Mouse (Mus musculus): ENCODE results near the gene Rabl6.
A peak's percentile ranks its signal among the peaks of the same experiment; 100 is the strongest.

Gene Rabl6

DNA sequence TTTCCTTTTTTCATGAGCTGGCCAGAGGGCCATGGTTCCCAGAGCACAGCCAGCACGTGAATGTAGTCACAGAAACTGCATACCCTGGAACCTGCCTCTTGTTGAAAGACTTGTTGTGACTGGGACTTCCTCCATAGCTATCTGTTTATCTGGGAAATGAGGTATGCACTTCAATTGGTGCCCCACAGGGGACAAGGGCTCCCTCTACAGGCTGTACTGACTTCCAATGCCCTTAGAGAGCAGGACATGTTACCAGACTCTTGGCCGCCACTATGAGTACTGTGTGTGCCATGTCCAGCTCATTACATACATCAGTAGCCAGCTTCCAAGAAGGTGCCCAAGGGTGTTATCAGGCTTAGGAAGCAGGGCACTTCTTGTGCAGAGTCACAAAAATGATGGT, 16.5 kb downstream of the Rabl6 start:
- peak; percentile 53 for DNase-seq

GRCm38 (mm10) chr2:25588227-25588907, 20.0 kb downstream of the Rabl6 start:
- no peak for DNase-seq

GRCm38 (mm10) chr2:25587290-25587689, 21.0 kb downstream of the Rabl6 start:
- no peak for DNase-seq

GRCm38 (mm10) chr2:25585601-25586000, 22.7 kb downstream of the Rabl6 start:
- DNase-seq: no peak

DNA sequence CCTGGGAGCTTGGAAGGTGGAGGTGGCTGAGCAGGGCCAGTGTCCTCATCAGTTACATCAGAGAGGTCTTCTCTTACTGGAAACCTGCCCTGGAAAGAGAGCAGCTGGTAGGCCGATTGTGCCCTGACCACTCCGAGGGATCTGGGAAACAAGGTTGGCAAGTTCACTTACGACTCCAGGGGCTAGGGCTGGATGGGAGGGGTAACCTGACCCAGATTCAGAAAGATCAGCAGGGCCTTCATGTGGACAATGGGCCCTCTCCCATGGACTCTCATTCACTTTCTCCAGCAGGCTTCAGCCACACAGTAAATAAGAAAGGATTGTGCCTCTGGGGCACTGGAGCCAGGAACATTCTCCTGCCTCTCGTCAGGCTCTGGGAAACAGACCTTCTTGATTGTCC, 23.5 kb downstream of the Rabl6 start:
- DNase-seq: no peak

DNA sequence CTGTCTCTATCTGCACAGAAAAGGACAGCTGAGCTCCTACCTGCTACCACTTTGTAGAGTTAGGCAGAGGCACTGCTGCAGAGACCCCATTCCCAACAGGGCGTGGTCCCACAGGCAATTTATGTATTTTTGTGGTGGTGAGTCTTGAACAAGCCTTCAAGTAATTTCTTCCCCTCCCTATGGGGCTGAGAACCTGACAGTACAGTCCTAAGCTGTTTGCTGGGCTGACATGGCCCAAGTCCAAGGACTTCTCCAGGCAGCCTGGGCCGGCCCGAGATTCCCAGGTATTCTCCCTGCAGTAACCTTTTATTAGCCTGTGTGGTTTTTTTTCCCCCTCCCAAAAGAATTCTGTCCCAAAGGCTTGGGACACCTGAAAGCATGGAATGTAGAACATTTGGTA, 24.2 kb downstream of the Rabl6 start:
- no peak for DNase-seq

- DNase-seq: no peak
These were observed 24.8 kb downstream of the Rabl6 start for GRCm38 (mm10) chr2:25583571-25583970.

GRCm38 (mm10) chr2:25583120-25583481, 25.2 kb downstream of the Rabl6 start:
- no peak for DNase-seq

GRCm38 (mm10) chr2:25582466-25583119, 25.7 kb downstream of the Rabl6 start:
- DNase-seq: no peak

DNA sequence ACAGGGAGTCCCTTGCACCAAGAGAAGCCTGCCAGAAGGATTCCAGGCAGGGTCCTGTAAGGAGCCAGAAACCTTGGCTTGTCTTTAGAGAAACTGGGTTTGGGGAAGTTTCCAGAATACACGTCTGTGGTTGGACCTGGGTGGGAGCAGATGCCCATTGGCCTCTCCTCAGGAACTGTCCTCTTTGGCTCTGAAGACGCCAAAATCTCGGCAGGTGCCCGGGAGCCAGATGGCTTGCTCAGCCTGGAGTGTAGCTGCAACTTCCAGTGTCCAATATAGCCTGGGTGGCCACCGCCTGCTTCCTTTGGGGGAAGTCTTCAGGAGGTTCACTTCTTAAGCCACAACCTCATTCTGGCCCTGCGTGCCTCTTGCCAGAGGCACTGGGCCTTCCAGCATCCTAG, 26.4 kb downstream of the Rabl6 start:
- DNase-seq: no peak

GRCm38 (mm10) chr2:25581294-25581864, 26.9 kb downstream of the Rabl6 start, which contains the start of gene Ajm1:
TSS of gene Ajm1 (minus strand) at chr2:25581757.
- DNase-seq: peak; percentile 76

GRCm38 (mm10) chr2:25580621-25581101, 27.7 kb downstream of the Rabl6 start:
- DNase-seq: no peak

DNA sequence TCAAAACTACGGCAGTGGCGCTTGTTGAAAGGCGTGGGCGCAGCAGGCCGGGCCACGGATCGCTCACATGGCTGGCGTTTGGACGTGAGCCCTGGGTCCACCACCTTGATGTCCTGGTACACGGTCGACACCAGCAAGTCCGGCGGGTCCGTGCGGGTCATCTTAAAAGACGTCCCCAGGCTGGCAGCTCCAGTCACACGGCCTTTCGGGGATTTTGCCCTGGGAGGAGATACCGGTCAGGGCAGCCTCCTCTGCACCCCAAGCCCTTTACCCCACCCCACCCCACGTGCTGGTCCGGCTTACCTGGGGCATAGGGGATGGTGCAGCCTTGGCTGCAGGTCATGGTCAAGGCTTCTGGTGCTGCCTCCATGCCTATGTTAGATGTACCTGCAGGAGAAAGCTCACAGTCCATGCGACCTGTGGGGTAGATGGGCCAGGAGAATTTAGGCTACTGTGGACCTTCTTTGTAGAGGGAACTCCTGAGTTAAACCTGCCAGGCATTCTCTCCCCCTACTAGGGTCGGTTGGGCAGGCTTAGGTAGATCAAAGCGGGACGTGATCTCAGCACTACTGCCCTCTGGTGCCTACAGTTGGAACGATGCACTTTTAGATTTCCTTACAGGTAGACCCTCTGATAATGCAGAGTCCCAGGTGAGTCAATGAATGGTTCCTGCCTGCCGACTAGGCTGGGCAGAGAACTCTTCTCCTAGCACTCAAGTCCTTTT, 28.4 kb downstream of the Rabl6 start:
- peak; percentile 78 for DNase-seq

GRCm38 (mm10) chr2:25578796-25579736, 29.3 kb downstream of the Rabl6 start:
- no peak for DNase-seq

GRCm38 (mm10) chr2:25577951-25578795, 30.1 kb downstream of the Rabl6 start:
- DNase-seq: no peak

GRCm38 (mm10) chr2:25576965-25577891, 31.1 kb downstream of the Rabl6 start:
- DNase-seq: no peak

GRCm38 (mm10) chr2:25576028-25576850, 32.1 kb downstream of the Rabl6 start:
- DNase-seq: no peak

DNA sequence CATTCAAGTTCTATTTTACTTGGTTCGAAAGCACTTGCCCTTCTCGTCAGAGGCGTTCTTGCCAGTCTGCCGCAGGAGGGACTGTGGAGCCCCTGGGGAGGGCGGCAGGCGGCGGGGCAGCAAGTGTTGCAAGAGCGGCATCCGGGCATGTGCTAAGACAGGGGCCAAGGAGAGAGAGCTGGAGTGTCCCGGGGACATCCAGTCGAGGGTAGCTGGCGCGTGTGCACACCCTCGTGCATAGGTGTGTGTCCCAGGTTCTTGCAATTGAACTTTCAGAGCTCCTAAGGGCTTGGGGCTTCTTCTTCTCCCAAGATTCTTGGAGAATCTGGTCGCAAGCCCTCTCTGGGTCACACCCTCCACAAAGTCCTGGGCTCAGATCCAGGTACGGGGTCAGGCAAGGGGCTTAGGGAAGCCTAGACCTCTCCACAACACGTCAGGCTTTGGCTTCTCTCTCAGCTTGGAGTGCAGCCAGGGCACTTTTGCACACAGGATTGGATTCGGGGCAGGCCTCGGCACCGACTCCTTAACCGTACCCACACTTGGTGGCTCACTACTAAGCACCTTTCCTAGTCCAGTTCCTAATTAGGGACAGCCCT, 32.8 kb downstream of the Rabl6 start:
- peak; percentile 67 for DNase-seq

Measured in thymus, postnatal 25 days (tissue).